Mouse (Mus musculus): Measurements from ENCODE around the gene Arsg. TPM values are rescaled to one million over a fixed set of nuclear protein-coding genes. Genes with fewer than 3 reads are reported as not detected.
A peak's percentile ranks its signal among the peaks of the same experiment; 100 is the strongest.

Gene Arsg
- total RNA-seq, 1 experiment, result 1.0 TPM

GRCm38 (mm10) chr11:109444600-109444999 is 28.6 kb upstream of the Arsg start:
- H3K4me1 ChIP-seq (ENCODE audit: control insufficient read depth in 2 of 2, insufficient read depth in 2 of 2, low read length in 2 of 2, poor library complexity in 1 of 2), result no peaks in the 10 kb centered on the region
- H3K36me3 ChIP-seq (ENCODE audit: control insufficient read depth, insufficient read depth, low read length, poor library complexity, severe bottlenecking), result no peaks in the 10 kb centered on the region
- no peak for DNase-seq (ENCODE audit: low read depth, low spot score)
- in situ Hi-C loops (cut with MboI; ENCODE audit: low sequenced_read_pairs in 2 of 2, unreplicated experiment in 2 of 2), result loop anchor here (5.0 to 25.0 kb wide), 4 partner anchors 143 to 418 kb away; no protein-coding TSS in a partner anchor
- TF ChIP-seq ZC3H11A (IDR thresholded peaks at IDR 0.05; ENCODE audit: borderline replicate concordance, low read depth, low read length), result 0 out of 2 replicates have a peak, but pooled peaks have one; percentile 5
- TF ChIP-seq CHD2 (IDR thresholded peaks at IDR 0.05; ENCODE audit: low read depth, low read length), result no peak
- TF ChIP-seq ZNF384 (IDR thresholded peaks at IDR 0.05; ENCODE audit: low read depth, low read length), result no peak
- no peaks in the 10 kb centered on the region for H3K9me3 ChIP-seq (ENCODE audit: control insufficient read depth, insufficient read depth, low read depth, low read length)
- no peak overlapping the region for H3K27ac ChIP-seq (ENCODE audit: insufficient read depth, low read depth, low read length, poor library complexity, severe bottlenecking)
- no peak overlapping the region for H3K4me3 ChIP-seq (ENCODE audit: insufficient read depth in 1 of 2, low read depth in 1 of 2, low read length in 2 of 2, poor library complexity in 1 of 2, severe bottlenecking in 1 of 2)
- no peak overlapping the region for H3K9ac ChIP-seq (ENCODE audit: insufficient read depth, low read depth, low read length, poor library complexity, severe bottlenecking)

- in situ Hi-C loops (cut with MboI; ENCODE audit: low sequenced_read_pairs in 2 of 2, unreplicated experiment in 2 of 2), result loop anchor here (10.0 to 25.0 kb wide), 2 partner anchors 409 to 417 kb away; no protein-coding TSS in a partner anchor
- no peaks in the 10 kb centered on the region for H3K9me3 ChIP-seq (ENCODE audit: control insufficient read depth, insufficient read depth, low read depth, low read length)
- no peak overlapping the region for H3K4me3 ChIP-seq (ENCODE audit: insufficient read depth in 1 of 2, low read depth in 1 of 2, low read length in 2 of 2, poor library complexity in 1 of 2, severe bottlenecking in 1 of 2)
- H3K27ac ChIP-seq (ENCODE audit: insufficient read depth, low read depth, low read length, poor library complexity, severe bottlenecking), result no peak overlapping the region
- no peak for TF ChIP-seq CHD2 (IDR thresholded peaks at IDR 0.05; ENCODE audit: low read depth, low read length)
- no peak for TF ChIP-seq MAFK (IDR thresholded peaks at IDR 0.05; ENCODE audit: insufficient read depth, low read depth, low read length)
- peak; percentile 76 for TF ChIP-seq ZC3H11A (IDR thresholded peaks at IDR 0.05; ENCODE audit: borderline replicate concordance, low read depth, low read length)
- TF ChIP-seq ZNF384 (IDR thresholded peaks at IDR 0.05; ENCODE audit: low read depth, low read length), result no peak
- TF ChIP-seq HCFC1 (IDR thresholded peaks at IDR 0.05; ENCODE audit: borderline replicate concordance, insufficient read depth, low read length), result no peak
- H3K4me1 ChIP-seq (ENCODE audit: control insufficient read depth in 2 of 2, insufficient read depth in 2 of 2, low read length in 2 of 2, poor library complexity in 1 of 2), result no peaks in the 10 kb centered on the region
- no peaks in the 10 kb centered on the region for H3K36me3 ChIP-seq (ENCODE audit: control insufficient read depth, insufficient read depth, low read length, poor library complexity, severe bottlenecking)
- DNase-seq (ENCODE audit: low read depth, low spot score), result peak; percentile 37
- H3K9ac ChIP-seq (ENCODE audit: insufficient read depth, low read depth, low read length, poor library complexity, severe bottlenecking), result no peak overlapping the region
Measured at GRCm38 (mm10) chr11:109445438-109446035, 27.6 kb upstream of the Arsg start.

GRCm38 (mm10) chr11:109451169-109451568 is 22.0 kb upstream of the Arsg start:
- in situ Hi-C loops (cut with MboI; ENCODE audit: low sequenced_read_pairs in 2 of 2, unreplicated experiment in 2 of 2), result no loop called here
- Histone ChIP-seq H3K4me1 (ENCODE audit: control insufficient read depth in 2 of 2, insufficient read depth in 2 of 2, low read length in 2 of 2, poor library complexity in 1 of 2) (no peaks in the 10 kb centered on the region; a peak in 1 of 4 replicates), H3K36me3 (ENCODE audit: control insufficient read depth, insufficient read depth, low read length, poor library complexity, severe bottlenecking) (peaks cover 23% of the 10 kb centered on the region), H3K9ac (ENCODE audit: insufficient read depth, low read depth, low read length, poor library complexity, severe bottlenecking) (no peak overlapping the region), H3K27ac (ENCODE audit: insufficient read depth, low read depth, low read length, poor library complexity, severe bottlenecking) (no peak overlapping the region), H3K9me3 (ENCODE audit: control insufficient read depth, insufficient read depth, low read depth, low read length) (no peaks in the 10 kb centered on the region), H3K4me3 (ENCODE audit: insufficient read depth in 1 of 2, low read depth in 1 of 2, low read length in 2 of 2, poor library complexity in 1 of 2, severe bottlenecking in 1 of 2) (no peak overlapping the region)
- DNase-seq (ENCODE audit: low read depth, low spot score), result no peak
- no peak for TF ChIP-seq HCFC1 (IDR thresholded peaks at IDR 0.05; ENCODE audit: borderline replicate concordance, insufficient read depth, low read length)
- no peak for TF ChIP-seq MAFK (IDR thresholded peaks at IDR 0.05; ENCODE audit: insufficient read depth, low read depth, low read length)
- no peak for TF ChIP-seq ZNF384 (IDR thresholded peaks at IDR 0.05; ENCODE audit: low read depth, low read length)
- TF ChIP-seq CHD2 (IDR thresholded peaks at IDR 0.05; ENCODE audit: low read depth, low read length), result no peak
- no peak for TF ChIP-seq ZC3H11A (IDR thresholded peaks at IDR 0.05; ENCODE audit: borderline replicate concordance, low read depth, low read length)

GRCm38 (mm10) chr11:109456261-109456660 is 16.9 kb upstream of the Arsg start:
- Histone ChIP-seq H3K4me3 (ENCODE audit: insufficient read depth in 1 of 2, low read depth in 1 of 2, low read length in 2 of 2, poor library complexity in 1 of 2, severe bottlenecking in 1 of 2) (no peak overlapping the region), H3K27ac (ENCODE audit: insufficient read depth, low read depth, low read length, poor library complexity, severe bottlenecking) (no peak overlapping the region), H3K9ac (ENCODE audit: insufficient read depth, low read depth, low read length, poor library complexity, severe bottlenecking) (no peak overlapping the region), H3K36me3 (ENCODE audit: control insufficient read depth, insufficient read depth, low read length, poor library complexity, severe bottlenecking) (peaks cover 23% of the 10 kb centered on the region), H3K4me1 (ENCODE audit: control insufficient read depth in 2 of 2, insufficient read depth in 2 of 2, low read length in 2 of 2, poor library complexity in 1 of 2) (no peaks in the 10 kb centered on the region; a peak in 1 of 4 replicates), H3K9me3 (ENCODE audit: control insufficient read depth, insufficient read depth, low read depth, low read length) (no peaks in the 10 kb centered on the region)
- in situ Hi-C loops (cut with MboI; ENCODE audit: low sequenced_read_pairs in 2 of 2, unreplicated experiment in 2 of 2), result no loop called here
- DNase-seq (ENCODE audit: low read depth, low spot score), result no peak
- TF ChIP-seq CHD2 (IDR thresholded peaks at IDR 0.05; ENCODE audit: low read depth, low read length), result no peak
- TF ChIP-seq MAFK (IDR thresholded peaks at IDR 0.05; ENCODE audit: insufficient read depth, low read depth, low read length), result peak; percentile 81
- TF ChIP-seq HCFC1 (IDR thresholded peaks at IDR 0.05; ENCODE audit: borderline replicate concordance, insufficient read depth, low read length), result no peak

GRCm38 (mm10) chr11:109458165-109458564 is 15.0 kb upstream of the Arsg start:
- Histone ChIP-seq H3K4me3 (ENCODE audit: insufficient read depth in 1 of 2, low read depth in 1 of 2, low read length in 2 of 2, poor library complexity in 1 of 2, severe bottlenecking in 1 of 2) (no peak overlapping the region), H3K9ac (ENCODE audit: insufficient read depth, low read depth, low read length, poor library complexity, severe bottlenecking) (no peak overlapping the region), H3K27ac (ENCODE audit: insufficient read depth, low read depth, low read length, poor library complexity, severe bottlenecking) (no peak overlapping the region), H3K36me3 (ENCODE audit: control insufficient read depth, insufficient read depth, low read length, poor library complexity, severe bottlenecking) (peaks cover 19% of the 10 kb centered on the region), H3K9me3 (ENCODE audit: control insufficient read depth, insufficient read depth, low read depth, low read length) (no peaks in the 10 kb centered on the region), H3K4me1 (ENCODE audit: control insufficient read depth in 2 of 2, insufficient read depth in 2 of 2, low read length in 2 of 2, poor library complexity in 1 of 2) (no peaks in the 10 kb centered on the region; a peak in 1 of 4 replicates)
- no peak for DNase-seq (ENCODE audit: low read depth, low spot score)
- in situ Hi-C loops (cut with MboI; ENCODE audit: low sequenced_read_pairs in 2 of 2, unreplicated experiment in 2 of 2), result no loop called here
- TF ChIP-seq HCFC1 (IDR thresholded peaks at IDR 0.05; ENCODE audit: borderline replicate concordance, insufficient read depth, low read length) (no peak), MAFK (IDR thresholded peaks at IDR 0.05; ENCODE audit: insufficient read depth, low read depth, low read length) (no peak), ZNF384 (IDR thresholded peaks at IDR 0.05; ENCODE audit: low read depth, low read length) (no peak), CHD2 (IDR thresholded peaks at IDR 0.05; ENCODE audit: low read depth, low read length) (no peak), ZC3H11A (IDR thresholded peaks at IDR 0.05; ENCODE audit: borderline replicate concordance, low read depth, low read length) (no peak)

All from ES-E14 (cell line).